Mouse (Mus musculus): ENCODE results near the gene Ercc5.

Ercc5 gene

GRCm38 (mm10) chr1:44147563-44148381, at the start of gene Ercc5:
Ercc5 (plus strand) TSS chr1:44147744.
- DNase-seq (ENCODE audit: low spot score in 2 of 2), result peak; percentile 60 to 73

DNA sequence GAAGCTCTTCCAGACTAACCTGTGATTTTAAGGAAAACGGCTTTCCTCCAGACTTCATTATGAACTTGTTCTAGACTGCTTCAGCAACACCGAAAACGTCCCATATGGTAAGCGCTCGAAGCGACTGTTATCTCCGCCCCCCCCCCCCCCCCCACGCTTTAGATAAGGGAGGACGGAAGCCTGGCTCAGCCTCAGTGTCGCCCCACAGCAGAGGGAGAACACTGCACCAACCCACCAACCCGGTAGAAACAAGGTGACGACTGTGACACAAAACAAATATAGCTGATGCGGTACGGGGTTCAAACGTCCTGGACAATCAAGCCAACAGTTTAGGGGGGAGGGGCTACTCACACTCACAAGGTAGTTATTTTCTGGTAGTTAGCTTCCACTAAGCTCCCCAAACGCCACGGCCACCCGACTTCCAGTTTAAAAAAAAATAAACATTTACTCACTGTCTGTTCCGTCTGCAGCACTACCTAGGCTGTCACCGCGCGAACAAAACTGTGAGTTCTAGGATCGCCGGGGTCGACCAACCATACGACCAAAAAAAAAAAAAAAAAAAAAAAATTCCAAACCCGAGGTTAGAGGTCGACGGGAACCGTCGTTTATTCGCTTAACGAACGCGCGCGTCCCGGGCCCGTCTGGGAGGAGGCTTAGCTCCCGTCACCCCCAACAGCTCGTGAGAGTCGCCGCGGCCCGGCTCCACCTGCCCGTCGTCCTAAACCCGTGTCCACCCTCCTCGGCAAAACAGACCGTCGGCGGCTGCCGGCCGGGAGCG, 45.9 kb upstream of the Ercc5 start:
- DNase-seq (ENCODE audit: low spot score in 2 of 2), result peak; percentile 53 to 61

GRCm38 (mm10) chr1:44102259-44102717, 45.3 kb upstream of the Ercc5 start, which contains the start of gene Tex30:
Tex30 (minus strand) TSS chr1:44102441.
- peak; percentile 87 to 95 for DNase-seq (ENCODE audit: low spot score in 2 of 2)

GRCm38 (mm10) chr1:44102939-44103338, 44.6 kb upstream of the Ercc5 start:
- peak in 1 of 2 experiments; percentile 15 for DNase-seq (ENCODE audit: low spot score in 2 of 2)

- no peak for DNase-seq (ENCODE audit: low spot score in 2 of 2)
Observed at GRCm38 (mm10) chr1:44117571-44117970, 30.0 kb upstream of the Ercc5 start.

GRCm38 (mm10) chr1:44118239-44119054, 29.1 kb upstream of the Ercc5 start, which contains the start of the genes Kdelc1 and Bivm:
Kdelc1 (minus strand) TSS chr1:44118808.
Bivm (plus strand) TSS chr1:44118957.
- DNase-seq (ENCODE audit: low spot score in 2 of 2), result peak; percentile 33 to 70

DNA sequence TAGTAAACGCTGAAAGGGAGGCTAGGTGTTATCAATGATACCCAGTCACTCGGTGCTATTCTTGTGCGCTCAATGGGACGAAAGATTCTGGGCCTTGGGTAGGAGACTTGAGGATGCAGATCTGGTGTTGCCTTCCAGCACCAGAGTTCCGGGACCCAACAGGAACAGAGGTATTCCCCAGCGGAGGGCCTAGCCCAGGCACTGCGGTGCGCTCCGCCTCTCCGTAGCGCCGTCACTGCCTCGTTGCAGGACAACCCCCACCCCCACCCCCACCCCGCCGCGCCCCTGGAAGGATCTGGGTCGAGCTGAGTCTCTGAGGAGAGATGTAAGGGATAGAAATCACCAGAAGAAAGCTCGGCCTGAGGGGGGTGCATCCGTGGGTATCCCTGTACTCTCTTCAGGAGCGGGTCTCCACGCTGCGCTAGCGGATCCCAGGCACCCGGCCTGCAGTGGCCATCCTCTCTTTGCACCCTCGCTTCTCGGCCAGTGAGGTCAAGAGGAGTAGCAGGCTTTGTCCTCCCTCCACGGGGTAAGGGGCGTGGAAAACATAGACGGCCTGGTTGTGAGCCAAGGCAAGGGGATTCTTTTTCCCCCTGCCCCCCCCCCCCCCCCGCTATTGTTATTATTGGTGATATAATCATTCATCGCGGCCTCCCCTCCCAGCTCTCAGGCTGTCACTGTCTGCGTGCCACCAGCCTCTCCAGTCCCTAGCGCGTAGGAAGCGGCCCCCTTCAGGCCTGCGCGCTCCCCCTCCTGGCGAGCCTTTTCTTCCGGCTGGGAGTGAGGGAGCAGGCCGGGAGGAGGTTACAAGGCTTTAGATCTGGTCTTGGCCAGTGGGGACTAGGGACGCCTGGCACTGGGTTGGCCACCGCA, 28.1 kb upstream of the Ercc5 start:
- peak; percentile 36 to 72 for DNase-seq (ENCODE audit: low spot score in 2 of 2)

GRCm38 (mm10) chr1:44120074-44120406, 27.5 kb upstream of the Ercc5 start:
- DNase-seq (ENCODE audit: low spot score in 2 of 2), result no peak

DNA sequence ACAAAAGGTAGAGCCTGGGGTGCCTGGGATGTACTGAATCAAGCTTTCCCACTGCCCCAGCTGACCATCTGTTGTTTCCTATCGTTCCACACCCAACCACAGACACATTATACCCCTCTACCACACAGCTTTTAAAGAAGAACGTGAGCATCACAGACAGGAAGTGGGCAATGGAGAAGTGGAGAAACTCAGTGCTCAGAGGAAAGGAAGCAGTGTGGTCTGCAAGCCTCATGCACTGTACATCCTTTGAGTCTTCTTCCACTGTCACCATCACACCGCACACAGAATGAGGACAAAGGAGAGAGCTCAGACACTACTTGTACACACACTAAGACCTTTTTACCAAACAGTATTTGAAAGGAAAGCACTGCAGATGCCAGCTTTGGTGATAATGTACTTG, 25.3 kb upstream of the Ercc5 start:
- DNase-seq (ENCODE audit: low spot score in 2 of 2), result no peak

- no peak for DNase-seq (ENCODE audit: low spot score in 2 of 2)
Observed at GRCm38 (mm10) chr1:44125590-44125989, 22.0 kb upstream of the Ercc5 start.

GRCm38 (mm10) chr1:44129929-44130581, 17.5 kb upstream of the Ercc5 start:
- no peak for DNase-seq (ENCODE audit: low spot score in 2 of 2)

GRCm38 (mm10) chr1:44140232-44140631, 7.3 kb upstream of the Ercc5 start:
- DNase-seq (ENCODE audit: low spot score in 2 of 2), result no peak

DNA sequence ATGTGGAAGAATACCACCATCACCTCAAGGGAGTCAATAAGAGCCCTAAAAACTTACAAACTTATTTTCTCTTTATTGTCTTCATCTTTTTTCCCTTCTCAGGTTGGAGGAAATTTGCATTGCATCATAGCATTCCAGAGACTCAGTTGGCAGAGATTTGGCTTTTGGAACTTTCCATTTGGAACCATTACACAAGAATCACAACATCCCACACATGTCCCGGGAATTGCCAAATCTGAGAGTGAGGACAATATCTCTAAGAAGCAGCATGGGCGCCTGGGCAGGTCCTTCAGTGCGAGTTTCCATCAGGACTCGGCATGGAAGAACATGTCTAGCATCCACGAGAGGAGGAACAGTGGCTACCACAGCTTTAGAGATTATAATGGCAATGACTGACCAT, 4.8 kb upstream of the Ercc5 start:
- no peak for DNase-seq (ENCODE audit: low spot score in 2 of 2)

DNA sequence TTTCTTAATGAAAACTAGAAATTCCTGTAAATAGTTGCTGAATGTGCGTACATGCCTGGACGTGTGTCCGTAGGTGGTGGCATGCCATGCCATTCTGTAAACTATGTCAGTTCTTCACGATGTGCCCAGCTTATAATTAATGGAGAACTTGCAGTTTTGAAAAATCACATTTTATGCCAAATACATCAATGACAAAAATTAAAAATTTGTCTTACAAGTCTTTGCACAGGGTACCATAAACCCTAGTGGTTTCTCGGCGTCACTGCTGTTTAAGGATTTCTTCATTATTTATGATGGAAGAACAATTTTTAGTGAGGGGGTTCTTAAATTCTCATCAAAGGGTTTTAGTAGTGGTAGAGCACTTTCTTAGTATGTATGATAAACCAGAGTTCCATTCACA, 1.2 kb downstream of the Ercc5 start:
- DNase-seq (ENCODE audit: low spot score in 2 of 2), result no peak

DNA sequence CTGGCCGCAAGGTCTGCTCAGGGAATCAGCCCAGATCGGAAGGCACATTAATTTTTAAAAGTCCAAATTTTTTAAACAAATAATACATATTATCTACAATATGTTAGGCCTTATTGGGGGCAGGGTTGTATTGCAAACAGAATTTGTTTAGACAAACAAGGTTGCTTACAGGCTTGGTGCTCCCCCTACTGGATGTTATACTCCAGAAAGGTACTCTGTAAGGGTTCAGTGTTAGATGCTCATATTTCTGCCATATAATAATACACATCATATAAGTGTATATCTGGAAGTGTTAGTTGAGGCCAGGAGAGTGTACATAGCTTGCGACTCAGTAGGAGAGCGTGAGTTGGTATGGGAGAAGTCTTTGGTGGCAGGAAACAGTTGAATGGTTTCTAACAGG, 7.7 kb downstream of the Ercc5 start:
- no peak for DNase-seq (ENCODE audit: low spot score in 2 of 2)

- no peak for DNase-seq (ENCODE audit: low spot score in 2 of 2)
Observed at GRCm38 (mm10) chr1:44158317-44158716, 10.8 kb downstream of the Ercc5 start.

DNA sequence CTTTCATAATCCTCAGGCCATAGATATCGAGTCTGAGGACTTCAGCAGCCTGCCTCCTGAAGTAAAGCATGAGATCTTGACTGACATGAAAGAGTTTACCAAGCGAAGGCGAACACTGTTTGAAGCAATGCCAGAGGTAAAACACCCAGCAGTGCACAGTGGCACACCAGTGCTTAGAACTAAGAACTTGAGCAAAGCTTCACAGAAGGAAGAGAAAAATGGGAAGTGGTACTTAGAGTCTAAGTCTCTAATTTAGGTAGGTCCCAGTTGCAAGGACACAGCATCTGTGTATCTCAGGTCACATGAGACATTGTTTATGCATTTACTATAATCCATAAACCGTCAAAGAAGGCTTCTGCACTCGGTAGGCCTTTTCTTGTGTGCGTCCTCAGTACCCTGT, 14.3 kb downstream of the Ercc5 start:
- no peak for DNase-seq (ENCODE audit: low spot score in 2 of 2)

DNA sequence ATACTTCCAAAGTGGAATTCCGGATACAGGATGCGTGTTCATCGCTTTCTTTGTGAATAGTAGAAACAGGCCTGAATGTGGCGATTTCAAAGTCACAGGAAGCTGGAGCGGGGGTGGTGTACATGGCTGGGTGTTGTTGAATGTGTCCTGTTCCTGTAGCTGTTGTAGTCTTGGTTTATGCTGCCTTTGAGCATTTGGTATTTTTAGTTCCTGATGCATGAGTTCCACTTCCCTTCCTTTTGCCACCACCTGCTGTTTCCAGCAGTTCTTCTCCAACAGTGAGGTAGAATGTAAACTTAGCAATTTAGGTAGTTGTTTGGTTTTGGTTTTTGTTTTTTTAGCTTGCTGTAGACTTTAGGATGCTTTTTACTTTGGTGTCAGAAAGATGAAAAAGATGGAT, 14.8 kb downstream of the Ercc5 start:
- no peak for DNase-seq (ENCODE audit: low spot score in 2 of 2)

DNA sequence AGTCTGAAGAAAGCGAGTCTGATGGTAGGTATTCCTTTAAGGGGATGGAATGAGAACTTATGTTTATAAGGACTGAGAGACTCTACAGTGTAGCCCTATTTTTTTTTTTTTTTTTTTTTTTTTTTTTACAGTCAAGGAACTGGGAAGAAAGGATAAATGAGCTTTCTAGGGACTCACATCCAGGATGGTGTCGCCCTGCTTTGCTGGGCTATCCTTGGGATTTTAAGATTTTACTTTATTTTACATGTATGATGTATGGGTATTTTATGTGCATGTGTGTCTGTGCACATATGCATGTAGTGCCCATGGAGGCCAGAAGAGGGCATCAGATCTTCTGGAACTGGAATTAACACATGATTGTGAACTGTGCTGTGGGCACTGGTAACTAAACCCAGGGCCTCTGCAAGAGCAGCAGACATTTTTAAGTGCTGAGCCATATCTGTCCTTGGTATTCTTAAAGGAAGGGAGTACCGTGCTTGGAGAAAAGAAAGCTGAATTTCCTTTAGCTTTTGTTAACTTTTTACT, 20.4 kb downstream of the Ercc5 start:
- DNase-seq (ENCODE audit: low spot score in 2 of 2), result no peak

DNA sequence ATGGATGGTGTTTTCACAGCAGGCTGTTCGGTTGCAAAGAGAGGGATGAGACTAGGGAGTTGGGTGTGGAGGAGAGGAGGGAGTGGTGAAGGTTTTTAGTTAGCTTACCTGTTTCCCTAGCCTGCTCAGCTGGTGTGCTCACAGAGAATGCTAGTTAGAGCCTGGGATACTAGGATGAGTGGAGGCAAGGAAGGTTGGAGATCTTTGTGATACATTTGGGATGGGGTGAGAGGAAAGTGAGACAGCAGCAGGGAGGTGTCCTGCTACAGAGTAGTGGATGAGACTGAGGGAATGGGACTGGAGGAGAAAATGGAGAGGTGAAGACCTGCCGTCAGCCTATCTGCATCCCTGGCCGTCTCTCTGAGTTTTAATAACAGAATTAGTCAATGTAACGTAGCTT, 25.1 kb downstream of the Ercc5 start:
- no peak for DNase-seq (ENCODE audit: low spot score in 2 of 2)

All from spleen, postnatal 10 days (tissue).